Mouse (Mus musculus): Measurements from ENCODE around the gene Man1c1.

- no peak for TF ChIP-seq POLR2A (IDR thresholded peaks at IDR 0.05; ENCODE audit: low read depth, low read length)
- no peak for TF ChIP-seq CTCF (IDR thresholded peaks at IDR 0.05; ENCODE audit: borderline replicate concordance, insufficient read depth, low read length)
Measured at GRCm38 (mm10) chr4:134590227-134590926, 113.7 kb downstream of the Man1c1 start.
